Mouse (Mus musculus) lung, embryonic 16.5 days (tissue): Measurements from ENCODE around the gene Crbn. TPM values are rescaled to one million over a fixed set of nuclear protein-coding genes. Genes with fewer than 3 reads are reported as not detected.

Experiments
- ATAC-seq: fragments of 200-750 bp; cut with Nextera tagmentation; 2 replicates; pipeline ENCODE4 v1.8.0; 2017; ENCODE audit warnings: low read depth, mild to moderate bottlenecking, moderate library complexity
- H3K27ac ChIP-seq: fragments of 300-500 bp; sonication (generic); 2 replicates; pipeline ENCODE4 v1.5.1; 2014; ENCODE audit warnings: mild to moderate bottlenecking, control low read depth, low read length
- H3K27me3 ChIP-seq: fragments of 300-500 bp; sonication (generic); 2 replicates; pipeline ENCODE4 v1.6.1; 2014; ENCODE audit warnings: low read depth, low read length, mixed read lengths; ENCODE audit not compliant: control insufficient read depth, insufficient read depth
- H3K36me3 ChIP-seq: fragments of 300-500 bp; sonication (generic); 2 replicates; pipeline ENCODE4 v1.6.1; 2014; ENCODE audit warnings: low read length; ENCODE audit not compliant: control insufficient read depth, insufficient read depth
- H3K4me1 ChIP-seq: fragments of 300-500 bp; sonication (generic); replicated peaks from 2 replicates; pipeline ENCODE4 v1.6.1; 2014; ENCODE audit warnings: low read length, mixed read lengths; ENCODE audit not compliant: control insufficient read depth, insufficient read depth
- H3K4me2 ChIP-seq: fragments of 300-500 bp; sonication (generic); 2 replicates; pipeline ENCODE4 v1.6.1; 2014; ENCODE audit warnings: low read depth, low read length, control low read depth
- H3K4me3 ChIP-seq: fragments of 300-500 bp; sonication (generic); 2 replicates; pipeline ENCODE4 v1.5.1; 2014; ENCODE audit warnings: mild to moderate bottlenecking, low read length, control low read depth
- H3K9ac ChIP-seq: fragments of 300-500 bp; sonication (generic); 2 replicates; pipeline ENCODE4 v1.6.1; 2014; ENCODE audit warnings: low read length, control low read depth
- H3K9me3 ChIP-seq: fragments of 300-500 bp; sonication (generic); 2 replicates; pipeline ENCODE4 v1.6.1; 2016; ENCODE audit warnings: low read length; ENCODE audit not compliant: control insufficient read depth
- WGBS: fragments of 180-500 bp; shearing (Covaris S2); extraction: QIAGEN DNeasy Blood & Tissue Kit; methylation state at CpG from one replicate; pipeline ENCODE4 v1.1.7; 2014; 5-methylcytosine and 5-hydroxymethylcytosine counted together
- polyA plus RNA-seq: library from polyadenylated mRNA; unstranded; fragments of >200 nt; fragmentation: Nextera tagmentation; extraction: Ambion mirVana; gene quantifications from 2 replicates; pipeline ENCODE4 v1.2.1, GENCODE M21; 2015

Gene Crbn
- polyA plus RNA-seq, 1 experiment from 2014 or later: 46.7 TPM

GRCm38 (mm10) chr6:106770046-106770445, 29.8 kb downstream of the Crbn start:
- Histone ChIP-seq H3K4me1 (peaks cover 9% of the 10 kb centered on the region), H3K27ac (no peak overlapping the region), H3K9ac (peak overlapping the region; percentile 80), H3K4me3 (peak overlapping the region; percentile 86), H3K27me3 (no peaks in the 10 kb centered on the region), H3K4me2 (peak overlapping the region; percentile 68), H3K9me3 (no peaks in the 10 kb centered on the region), H3K36me3 (peaks cover 19% of the 10 kb centered on the region)
- no peak for ATAC-seq
- WGBS: 35% methylated on average over 4 of the region's 4 CpGs

GRCm38 (mm10) chr6:106769290-106769866, 30.5 kb downstream of the Crbn start:
- peak overlapping the region; percentile 68 for H3K4me2 ChIP-seq
- H3K4me3 ChIP-seq: peak overlapping the region; percentile 86
- WGBS: under 1% methylated on average over 33 of the region's 33 CpGs
- H3K9ac ChIP-seq: peak overlapping the region; percentile 80
- H3K27me3 ChIP-seq: no peaks in the 10 kb centered on the region
- no peaks in the 10 kb centered on the region for H3K9me3 ChIP-seq
- H3K36me3 ChIP-seq: peaks cover 18% of the 10 kb centered on the region
- ATAC-seq: peak; percentile 74; the same call in 1 of the 2 replicates
- H3K27ac ChIP-seq: peak overlapping the region; percentile 24; the same call in 1 of the 2 replicates
- peaks cover 9% of the 10 kb centered on the region for H3K4me1 ChIP-seq

- peak within 1 kb of the TSS; percentile 68 for H3K4me2 ChIP-seq
- H3K9me3 ChIP-seq: no peaks in the 10 kb centered on the region
- H3K36me3 ChIP-seq: peaks cover 17% of the 10 kb centered on the region
- H3K27ac ChIP-seq: peak within 1 kb of the TSS; percentile 50; the same call in 1 of the 2 replicates
- H3K27me3 ChIP-seq: no peaks in the 10 kb centered on the region
- H3K9ac ChIP-seq: peak within 1 kb of the TSS; percentile 80
- 7% methylated on average over 34 of the region's 35 CpGs for WGBS
- peaks cover 9% of the 10 kb centered on the region for H3K4me1 ChIP-seq
- H3K4me3 ChIP-seq: peak within 1 kb of the TSS; percentile 86
- peak; percentile 100 for ATAC-seq
These were observed 31.1 kb downstream of the Crbn start, which contains the start of gene Trnt1 for GRCm38 (mm10) chr6:106768640-106769289. Trnt1 (plus strand) TSS chr6:106769120.

GRCm38 (mm10) chr6:106766774-106767173, 33.1 kb downstream of the Crbn start:
- WGBS: 67% methylated on average over 4 of the region's 4 CpGs
- Histone ChIP-seq H3K36me3 (peaks cover 5% of the 10 kb centered on the region), H3K9me3 (no peaks in the 10 kb centered on the region), H3K4me3 (no peak overlapping the region), H3K27ac (no peak overlapping the region), H3K4me1 (peaks cover 9% of the 10 kb centered on the region), H3K4me2 (no peak overlapping the region), H3K27me3 (no peaks in the 10 kb centered on the region), H3K9ac (no peak overlapping the region)
- ATAC-seq: no peak

- H3K4me1 ChIP-seq: peaks cover 9% of the 10 kb centered on the region
- no peak overlapping the region for H3K4me3 ChIP-seq
- H3K9me3 ChIP-seq: no peaks in the 10 kb centered on the region
- H3K27me3 ChIP-seq: no peaks in the 10 kb centered on the region
- WGBS: 56% methylated on average over 1 of the region's 1 CpGs
- H3K9ac ChIP-seq: no peak overlapping the region
- no peak for ATAC-seq
- H3K36me3 ChIP-seq: no peaks in the 10 kb centered on the region
- no peak overlapping the region for H3K27ac ChIP-seq
- H3K4me2 ChIP-seq: no peak overlapping the region
These were observed 34.0 kb downstream of the Crbn start for GRCm38 (mm10) chr6:106765892-106766291.

- no peaks in the 10 kb centered on the region for H3K9me3 ChIP-seq
- H3K4me3 ChIP-seq: no peak overlapping the region
- no peaks in the 10 kb centered on the region for H3K36me3 ChIP-seq
- H3K9ac ChIP-seq: no peak overlapping the region
- H3K4me2 ChIP-seq: no peak overlapping the region
- WGBS: 58% methylated on average over 1 of the region's 1 CpGs
- H3K27me3 ChIP-seq: no peaks in the 10 kb centered on the region
- H3K4me1 ChIP-seq: no peaks in the 10 kb centered on the region
- no peak overlapping the region for H3K27ac ChIP-seq
- no peak for ATAC-seq
These were observed 38.4 kb downstream of the Crbn start for GRCm38 (mm10) chr6:106761486-106761885.

- H3K4me3 ChIP-seq: no peak overlapping the region
- H3K27me3 ChIP-seq: no peaks in the 10 kb centered on the region
- H3K36me3 ChIP-seq: no peaks in the 10 kb centered on the region
- H3K4me2 ChIP-seq: no peak overlapping the region
- no peak overlapping the region for H3K27ac ChIP-seq
- H3K9ac ChIP-seq: no peak overlapping the region
- H3K4me1 ChIP-seq: no peaks in the 10 kb centered on the region
- no peaks in the 10 kb centered on the region for H3K9me3 ChIP-seq
- ATAC-seq: no peak
- WGBS: 66% methylated on average over 3 of the region's 3 CpGs
These were observed 39.2 kb downstream of the Crbn start for GRCm38 (mm10) chr6:106760473-106761218.

GRCm38 (mm10) chr6:106758299-106758698, 41.6 kb downstream of the Crbn start:
- Histone ChIP-seq H3K9ac (no peak overlapping the region), H3K4me2 (no peak overlapping the region), H3K27me3 (no peaks in the 10 kb centered on the region), H3K27ac (no peak overlapping the region), H3K9me3 (no peaks in the 10 kb centered on the region), H3K36me3 (no peaks in the 10 kb centered on the region), H3K4me3 (no peak overlapping the region), H3K4me1 (no peaks in the 10 kb centered on the region)
- ATAC-seq: no peak
- WGBS: 80% methylated on average over 3 of the region's 3 CpGs

- Histone ChIP-seq H3K4me3 (no peak overlapping the region), H3K9me3 (no peaks in the 10 kb centered on the region), H3K4me2 (no peak overlapping the region), H3K27me3 (no peaks in the 10 kb centered on the region), H3K36me3 (no peaks in the 10 kb centered on the region), H3K9ac (no peak overlapping the region), H3K4me1 (no peaks in the 10 kb centered on the region), H3K27ac (no peak overlapping the region)
- 78% methylated on average over 7 of the region's 7 CpGs for WGBS
- no peak for ATAC-seq
These were observed 49.6 kb downstream of the Crbn start for GRCm38 (mm10) chr6:106750291-106750690.
